Mouse (Mus musculus) left cerebral cortex, postnatal 10 days (tissue): ENCODE data around the gene Dcakd. TPM values are rescaled to one million over a fixed set of nuclear protein-coding genes. Genes with fewer than 3 reads are reported as not detected.
A peak's percentile ranks its signal among the peaks of the same experiment; 100 is the strongest.

ENCODE experiments used
- DNase-seq, 2 experiments: peaks; one replicate each; pipeline ENCODE4 v3.0.0; 2021 to 2022; ENCODE audit warnings: low spot score in 2 of 2, mixed read lengths in 1 of 2; ENCODE audit errors: extremely low spot score in 1 of 2
- intact Hi-C: fragments of 180-260 bp; cut with DNase I; formaldehyde crosslinking; loops from one replicate; pipeline ENCODE4 v1.15.1; 2025
- total RNA-seq, 2 experiments: library from RNA; stranded (reverse); gene quantifications; 2 replicates each; pipeline ENCODE4 v1.2.3; 2021

Dcakd gene
- 10 to 100 TPM; 97.2 to 97.4 TPM for total RNA-seq

GRCm38 (mm10) chr11:103028176-103028891 is at the start of gene Dcakd, which contains the start of gene Nmt1:
Gene Dcakd (minus strand): TSS chr11:103028333.
Gene Nmt1 (plus strand): TSS chr11:103028190.
- peak; percentile 96 to 98 for DNase-seq
- intact Hi-C loops, result no loop called here

- intact Hi-C loops, result no loop called here
These were observed 48.4 kb upstream of the Dcakd start for GRCm38 (mm10) chr11:103076581-103076980.

GRCm38 (mm10) chr11:103076010-103076409 is 47.9 kb upstream of the Dcakd start:
- DNase-seq, result no peak
- intact Hi-C loops, result no loop called here

More at GRCm38 (mm10) chr11:103076581-103076980, 48.4 kb upstream of the Dcakd start:
- no peak for DNase-seq

GRCm38 (mm10) chr11:103074796-103075323 is 46.7 kb upstream of the Dcakd start:
- no peak for DNase-seq
- intact Hi-C loops, result no loop called here

- DNase-seq, result no peak
- intact Hi-C loops, result no loop called here
These were observed 46.1 kb upstream of the Dcakd start for GRCm38 (mm10) chr11:103074121-103074650.

GRCm38 (mm10) chr11:103073671-103074070 is 45.5 kb upstream of the Dcakd start:
- intact Hi-C loops, result no loop called here
- no peak for DNase-seq

GRCm38 (mm10) chr11:103070322-103070880 is 42.3 kb upstream of the Dcakd start:
- intact Hi-C loops, result no loop called here
- DNase-seq, result peak in 1 of 2 experiments; percentile 28

- intact Hi-C loops, result no loop called here
- peak in 1 of 2 experiments; percentile 16 for DNase-seq
These were observed 41.6 kb upstream of the Dcakd start for GRCm38 (mm10) chr11:103069731-103070130.

- intact Hi-C loops, result no loop called here
- peak in 1 of 2 experiments; percentile 14 for DNase-seq
These were observed 40.8 kb upstream of the Dcakd start for GRCm38 (mm10) chr11:103068884-103069283.

GRCm38 (mm10) chr11:103068272-103068671 is 40.1 kb upstream of the Dcakd start:
- DNase-seq, result no peak
- intact Hi-C loops, result no loop called here

GRCm38 (mm10) chr11:103067457-103068001 is 39.4 kb upstream of the Dcakd start:
- peak in 1 of 2 experiments; percentile 58 for DNase-seq
- intact Hi-C loops, result no loop called here

GRCm38 (mm10) chr11:103067051-103067361 is 38.9 kb upstream of the Dcakd start:
- intact Hi-C loops, result no loop called here
- no peak for DNase-seq

GRCm38 (mm10) chr11:103066191-103067050 is 38.3 kb upstream of the Dcakd start:
- intact Hi-C loops, result no loop called here
- no peak for DNase-seq

GRCm38 (mm10) chr11:103058499-103059085 is 30.5 kb upstream of the Dcakd start:
- no peak for DNase-seq
- intact Hi-C loops, result loop anchor here (10.0 kb wide), 1 partner anchor 284 kb away; no protein-coding TSS in a partner anchor

GRCm38 (mm10) chr11:103056636-103057035 is 28.5 kb upstream of the Dcakd start:
- intact Hi-C loops, result loop anchor here (10.0 kb wide), 1 partner anchor 282 kb away; no protein-coding TSS in a partner anchor
- DNase-seq, result no peak

GRCm38 (mm10) chr11:103054798-103055197 is 26.7 kb upstream of the Dcakd start:
- DNase-seq, result peak; percentile 74 to 81

GRCm38 (mm10) chr11:103053191-103054076 is 25.3 kb upstream of the Dcakd start:
- intact Hi-C loops, result loop anchor here (5.0 to 10.0 kb wide), 2 partner anchors 151 to 279 kb away; partner anchors contain the start of gene Gfap
- DNase-seq, result no peak

More at GRCm38 (mm10) chr11:103054798-103055197, 26.7 kb upstream of the Dcakd start:
- intact Hi-C loops, result loop anchor here (5.0 to 10.0 kb wide), 2 partner anchors 152 to 280 kb away; partner anchors contain the start of gene Gfap
